Mouse (Mus musculus) kidney, adult 2 months (tissue): ENCODE measurements around the gene Dse. TPM values are rescaled to one million over a fixed set of nuclear protein-coding genes. Genes with fewer than 3 reads are reported as not detected.

Experiments used
- DNase-seq: peaks from one replicate; pipeline ENCODE4 v3.0.0; 2021
- H3K27ac ChIP-seq: fragments of 200-500 bp; 2 replicates; pipeline ENCODE4 v1.5.1; 2012; ENCODE audit warnings: low read depth, low read length, control low read depth, inconsistent platforms; ENCODE audit not compliant: insufficient read depth
- H3K27me3 ChIP-seq: fragments of 200-500 bp; replicated peaks from 2 replicates; pipeline ENCODE4 v1.6.1; 2012; ENCODE audit warnings: mild to moderate bottlenecking, moderate library complexity, low read length, inconsistent platforms; ENCODE audit not compliant: control insufficient read depth, insufficient read depth
- H3K36me3 ChIP-seq: fragments of 200-500 bp; 2 replicates; pipeline ENCODE4 v1.6.1; 2012; ENCODE audit warnings: mild to moderate bottlenecking, moderate library complexity, low read length, inconsistent platforms; ENCODE audit not compliant: control insufficient read depth, insufficient read depth
- H3K4me1 ChIP-seq: fragments of 200-500 bp; 2 replicates; pipeline ENCODE4 v1.6.1; 2011; ENCODE audit warnings: low read length; ENCODE audit not compliant: control insufficient read depth, insufficient read depth
- H3K4me3 ChIP-seq: fragments of 200-500 bp; 2 replicates; pipeline ENCODE4 v1.5.1; 2011; ENCODE audit warnings: mild to moderate bottlenecking, low read depth, low read length, control low read depth; ENCODE audit not compliant: insufficient read depth
- CTCF ChIP-seq: fragments of 200-500 bp; conservative IDR thresholded peaks from 2 replicates; pipeline ENCODE4 v1.5.1; 2011; ENCODE audit warnings: low read depth, mild to moderate bottlenecking, control low read depth, low read length, moderate library complexity, mixed read lengths; ENCODE audit not compliant: insufficient read depth, insufficient read length
- POLR2A ChIP-seq: fragments of 200-500 bp; IDR thresholded peaks from one replicate; pipeline ENCODE4 v1.6.1; 2011; ENCODE audit warnings: low read depth, low read length, control low read depth
- WGBS: fragments of 180-500 bp; shearing (Covaris S2); methylation state at CpG from one replicate; pipeline ENCODE4 v1.1.7; 2018; 5-methylcytosine and 5-hydroxymethylcytosine counted together
- polyA plus RNA-seq: library from polyadenylated mRNA; depleted of rRNA; stranded (reverse); fragments of >200 nt; gene quantifications from 2 replicates; pipeline ENCODE4 v1.2.3, GENCODE M21; 2012; rRNA removed

Dse gene
- polyA plus RNA-seq, 1 experiment, result 8.6 TPM

- Histone ChIP-seq H3K27me3 (no peaks in the 10 kb centered on the region), H3K4me1 (no peaks in the 10 kb centered on the region), H3K4me3 (no peak overlapping the region), H3K27ac (no peak overlapping the region), H3K36me3 (no peaks in the 10 kb centered on the region)
- 66% methylated on average over 4 of the region's 4 CpGs for WGBS
- DNase-seq, result no peak
- TF ChIP-seq POLR2A, result no peak
- no peak for TF ChIP-seq CTCF
These were observed 95.4 kb downstream of the Dse start for GRCm38 (mm10) chr10:34111964-34112738.

GRCm38 (mm10) chr10:34110863-34111465, 96.6 kb downstream of the Dse start:
- 83% methylated on average over 13 of the region's 13 CpGs for WGBS
- Histone ChIP-seq H3K4me1 (no peaks in the 10 kb centered on the region), H3K27me3 (no peaks in the 10 kb centered on the region)

More at GRCm38 (mm10) chr10:34110863-34111465, 96.6 kb downstream of the Dse start:
- Histone ChIP-seq H3K27ac (no peak overlapping the region), H3K4me3 (no peak overlapping the region), H3K36me3 (no peaks in the 10 kb centered on the region)
- TF ChIP-seq POLR2A, result no peak
- no peak for TF ChIP-seq CTCF
- no peak for DNase-seq

Other genes with a start within 250 kb of the Dse start
- gene Rwdd1, start 188.1 kb downstream of the Dse start, polyA plus RNA-seq, result 31.6 and 32.1 TPM in 2 replicates
- not detected in 2 replicates for gene Trappc3l, start 170.1 kb downstream of the Dse start, polyA plus RNA-seq
- gene Calhm4, start 163.4 kb downstream of the Dse start, polyA plus RNA-seq, result not detected in 2 replicates
- gene Calhm5, start 111.2 kb downstream of the Dse start, polyA plus RNA-seq, result 0.25 and 0.27 TPM in 2 replicates
- 1.4 TPM in 2 replicates for gene Calhm6, start 79.7 kb downstream of the Dse start, polyA plus RNA-seq
- gene Tspyl1, start 74.5 kb upstream of the Dse start, polyA plus RNA-seq, result 26.0 and 28.3 TPM in 2 replicates
- gene Tspyl4, start 89.7 kb upstream of the Dse start, polyA plus RNA-seq, result 7.6 and 8.2 TPM in 2 replicates
- not detected in 2 replicates for gene Col10a1, start 182.3 kb upstream of the Dse start, polyA plus RNA-seq
- gene Nt5dc1, start 210.8 kb upstream of the Dse start, polyA plus RNA-seq, result 13.3 and 14.9 TPM in 2 replicates